Mouse (Mus musculus): ENCODE results near the gene Rpl4.

DNA sequence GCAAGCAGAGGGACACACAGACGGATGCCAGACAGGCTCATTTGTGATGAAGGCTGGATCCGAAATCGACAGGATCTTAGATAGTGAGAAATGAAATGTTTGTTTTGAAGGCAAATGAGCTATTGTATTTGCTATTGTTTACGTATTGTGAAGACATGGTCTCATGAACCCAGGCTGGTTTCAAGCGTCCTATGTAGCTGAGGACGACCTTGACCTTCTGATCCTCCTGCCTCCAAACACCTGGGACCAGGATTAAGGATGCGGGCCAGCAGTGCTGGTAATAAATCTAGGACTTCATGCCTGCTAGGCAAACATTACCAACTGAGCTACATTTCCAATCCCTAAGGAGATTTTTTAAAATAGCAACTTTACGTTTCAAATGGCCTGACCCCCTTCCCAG is 24.3 kb downstream of the Rpl4 start:
- TF ChIP-seq CTCF (IDR thresholded peaks at IDR 0.05) (no peak), EP300 (IDR thresholded peaks at IDR 0.05) (no peak)

Measured in lung, postnatal 0 days (tissue).